Mouse (Mus musculus) gastrocnemius, postnatal 25 days (tissue): ENCODE results near the gene Tekt3. TPM values are rescaled to one million over a fixed set of nuclear protein-coding genes. Genes with fewer than 3 reads are reported as not detected.

ENCODE experiments used
- total RNA-seq, 2 experiments: library from RNA; stranded (reverse); gene quantifications; 1 replicate in 1 of 2; 2 replicates in 1 of 2; pipeline ENCODE4 v1.2.3; 2021

Gene Tekt3
- total RNA-seq, 2 experiments from 2014 or later = not detected

Other genes starting within 250 kb of the Tekt3 start
- 10 to 100 TPM; 31.4 to 37.4 TPM for gene Trim16, start 241.4 kb upstream of the Tekt3 start, total RNA-seq
- under 1 TPM; 0.10 to 0.21 TPM for gene Fbxw10, start 214.6 kb upstream of the Tekt3 start, total RNA-seq
- gene Tvp23b, start 182.2 kb upstream of the Tekt3 start, total RNA-seq = 1 to 10 TPM; 6.7 to 8.0 TPM
- gene Cdrt4, start 110.5 kb upstream of the Tekt3 start, total RNA-seq = under 1 TPM in 1 of 2 experiments, not detected in 1; 0.54 TPM
- gene Pmp22, start 67.3 kb downstream of the Tekt3 start, total RNA-seq = 10 to 100 TPM; 67.7 to 85.9 TPM